Mouse (Mus musculus) gastrocnemius, adult 2 months (tissue): ENCODE data around the gene Gm7970. TPM values are rescaled to one million over a fixed set of nuclear protein-coding genes. Genes with fewer than 3 reads are reported as not detected.
"Not testable (repeated sequence)": the region's sequence is repeated elsewhere in the genome, so short reads cannot be mapped to it uniquely, and the experiment has no call there.

ENCODE experiments used
- DNase-seq: peaks from one replicate; pipeline ENCODE4 v3.0.0; 2022
- H3K27ac ChIP-seq: fragments of 200-600 bp; 2 replicates; pipeline ENCODE4 v1.8.1; 2022; ENCODE audit warnings: mild to moderate bottlenecking
- H3K4me3 ChIP-seq: fragments of 200-600 bp; 2 replicates; pipeline ENCODE4 v1.8.1; 2022; ENCODE audit warnings: mild to moderate bottlenecking, moderate library complexity
- intact Hi-C: fragments of 180-260 bp; cut with DNase I; formaldehyde crosslinking; loops from one replicate; pipeline ENCODE4 v1.15.1; 2025
- long read RNA-seq, 2 experiments: library from polyadenylated mRNA; stranded (forward); transcript quantifications; one replicate each; pipeline ENCODE4 v2.0.0; 2021
- total RNA-seq, 2 experiments: library from RNA; stranded (reverse); gene quantifications; 2 replicates each; pipeline ENCODE4 v1.2.3; 2021

Gm7970 gene
- total RNA-seq, result not detected
- long read RNA-seq, experiment 1, result 0 reads
- long read RNA-seq, experiment 2, result 0 reads

DNA sequence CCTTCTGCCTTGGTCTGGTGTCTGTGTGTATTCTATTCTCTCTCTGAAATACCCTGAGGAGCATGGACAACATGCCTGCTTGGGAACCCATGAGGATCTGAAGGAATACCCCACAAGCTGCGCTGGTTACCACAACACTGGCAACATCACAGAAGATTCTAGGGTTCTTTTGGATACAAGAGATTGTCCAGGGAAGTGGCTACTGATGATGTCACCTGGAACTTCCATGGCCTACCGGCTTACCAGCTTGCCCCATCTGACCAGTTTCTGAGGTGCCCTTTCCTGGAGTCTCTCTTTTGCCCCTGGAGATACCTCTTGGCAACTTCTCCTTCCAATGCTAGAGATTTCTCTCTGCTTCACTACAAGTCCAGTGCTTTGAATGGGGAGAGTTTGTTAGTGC, at the start of gene Gm7970:
Gene Gm7970, minus strand, starts transcription at position 101 of the 400 bp plus-strand sequence.
- DNase-seq, intact Hi-C loops, H3K27ac ChIP-seq: not testable (repeated sequence)

DNA sequence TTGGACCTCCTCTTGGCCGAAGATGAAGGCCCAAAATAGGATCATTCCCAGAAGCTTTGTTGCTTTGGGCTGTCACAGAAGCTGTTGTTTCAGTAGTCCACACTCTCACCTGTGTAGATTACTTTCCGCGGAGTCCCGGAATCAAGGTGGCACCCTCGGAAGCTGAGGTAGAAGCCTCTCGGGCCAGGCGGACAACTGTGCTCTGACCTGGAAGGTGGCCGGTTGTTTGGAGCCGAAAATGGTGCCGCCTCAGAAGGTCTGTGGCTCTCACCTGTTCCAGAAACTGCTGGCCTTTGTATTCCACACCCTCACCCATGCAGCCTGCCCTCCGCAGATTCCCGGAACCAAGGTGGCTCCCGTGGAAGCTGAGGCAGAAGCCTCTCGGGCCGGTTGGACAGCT, 45.6 kb upstream of the Gm7970 start:
- H3K4me3 ChIP-seq, intact Hi-C loops, DNase-seq, H3K27ac ChIP-seq: not testable (repeated sequence)

More for the DNA sequence above, at the start of gene Gm7970:
- not testable (repeated sequence) for H3K4me3 ChIP-seq

DNA sequence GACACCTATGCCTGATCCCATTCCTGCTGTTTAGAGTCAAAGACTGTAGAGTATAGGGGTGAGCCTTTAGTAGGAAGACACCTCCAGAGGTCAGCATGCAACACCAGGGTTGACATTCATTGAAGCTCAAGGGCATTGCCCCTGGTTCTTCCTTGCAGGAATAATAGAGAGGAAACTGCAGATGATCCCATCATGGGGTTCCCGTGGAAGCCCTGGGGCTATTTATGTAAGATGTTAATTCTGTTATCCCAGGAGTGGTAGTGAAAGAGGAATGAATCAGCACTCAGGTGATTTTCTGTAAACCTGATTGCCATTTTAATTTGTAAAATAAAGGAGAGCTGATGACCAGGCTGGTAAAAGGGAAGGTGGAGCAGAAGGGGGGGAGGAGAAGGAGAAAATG, 31.0 kb upstream of the Gm7970 start:
- DNase-seq, H3K4me3 ChIP-seq, H3K27ac ChIP-seq, intact Hi-C loops: not testable (repeated sequence)

- H3K4me3 ChIP-seq, H3K27ac ChIP-seq, DNase-seq, intact Hi-C loops: not testable (repeated sequence)
Measured at GRCm38 (mm10) chr14:41572911-41573310, 17.5 kb upstream of the Gm7970 start, which contains the start of gene 1700049E17Rik2. TSS of gene 1700049E17Rik2 (plus strand) at chr14:41573211.

DNA sequence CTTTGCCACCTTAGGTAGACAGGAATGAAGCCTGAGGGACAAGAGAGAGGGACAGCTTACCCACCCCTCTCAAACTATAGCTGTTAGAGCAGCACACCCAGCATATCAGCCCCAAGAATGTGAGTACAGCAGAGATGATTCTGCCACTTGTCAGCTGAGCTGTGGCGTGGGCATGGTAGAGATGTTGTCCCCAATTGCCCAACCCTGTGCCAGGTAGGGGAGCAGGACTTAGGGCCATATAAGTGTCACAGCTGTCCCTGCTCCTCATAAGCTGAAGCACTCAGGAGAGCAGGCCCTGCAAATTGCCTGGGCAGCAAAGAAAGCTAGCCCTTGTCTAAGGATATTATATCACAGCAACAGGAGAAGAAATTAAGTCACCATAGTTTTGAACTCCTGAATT, 30.7 kb downstream of the Gm7970 start:
- H3K27ac ChIP-seq, DNase-seq, intact Hi-C loops, H3K4me3 ChIP-seq: not testable (repeated sequence)

DNA sequence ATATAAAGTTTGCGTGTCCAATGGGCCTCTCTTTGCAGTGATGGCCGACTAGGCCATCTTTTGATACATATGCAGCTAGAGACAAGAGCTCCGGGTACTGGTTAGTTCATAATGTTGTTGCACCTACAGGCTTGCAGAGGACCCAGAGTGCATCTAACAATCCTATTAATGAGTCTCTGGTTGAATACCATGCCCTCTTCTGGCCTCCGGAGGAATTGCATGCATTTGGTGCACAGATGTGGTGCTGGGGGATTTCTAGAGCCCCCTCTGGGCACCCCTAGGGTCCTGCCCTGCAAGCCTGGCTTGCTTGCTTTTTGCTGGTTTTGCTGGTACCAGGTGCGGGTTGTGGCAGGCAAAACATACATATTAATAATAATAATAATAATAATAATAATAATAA, 34.7 kb downstream of the Gm7970 start:
- H3K4me3 ChIP-seq, intact Hi-C loops, DNase-seq, H3K27ac ChIP-seq: not testable (repeated sequence)

Other genes with a start within 250 kb of the Gm7970 start
- gene Gm5798, start 207.0 kb downstream of the Gm7970 start, total RNA-seq, result not detected
- not detected for gene Gm7945, start 169.2 kb downstream of the Gm7970 start, total RNA-seq
- not detected for gene Gm6482, start 147.3 kb downstream of the Gm7970 start, total RNA-seq
- gene Gm7954, start 102.1 kb downstream of the Gm7970 start, total RNA-seq, result not detected
- not detected for gene Gm3486, start 66.1 kb downstream of the Gm7970 start, total RNA-seq
- not detected for gene 1700049E17Rik2, start 17.6 kb upstream of the Gm7970 start, total RNA-seq
- gene Gm3072, start 69.0 kb upstream of the Gm7970 start, total RNA-seq, result not detected
- not detected for gene Gm3676, start 90.9 kb upstream of the Gm7970 start, total RNA-seq
- gene Gm8068, start 146.3 kb upstream of the Gm7970 start, total RNA-seq, result not detected
- gene Gm7929, start 195.0 kb upstream of the Gm7970 start, total RNA-seq, result not detected
- gene Gm47189, start 216.9 kb upstream of the Gm7970 start, total RNA-seq, result not detected